Mouse (Mus musculus): Measurements from ENCODE around the gene AY074887. TPM values are rescaled to one million over a fixed set of nuclear protein-coding genes. Genes with fewer than 3 reads are reported as not detected.
"Not testable (repeated sequence)": the region's sequence is repeated elsewhere in the genome, so short reads cannot be mapped to it uniquely, and the experiment has no call there.

The AY074887 gene
- polyA plus RNA-seq, 1 experiment, result not detected

- WGBS, result 78% methylated on average over 4 of the region's 4 CpGs
- no peak for DNase-seq
- Histone ChIP-seq H3K4me3 (replicated peaks; ENCODE audit: extremely low read depth, low read depth, low read length) (no peak overlapping the region), H3K4me1 (ENCODE audit: control insufficient read depth, insufficient read depth, low read length) (no peaks in the 10 kb centered on the region)
- TF ChIP-seq CTCF (IDR thresholded peaks at IDR 0.05; ENCODE audit: insufficient read depth, low read length), result no peak
- no peak for TF ChIP-seq POLR2A (IDR thresholded peaks at IDR 0.05; ENCODE audit: borderline replicate concordance, extremely low read depth, low read depth, low read length)
Measured at GRCm38 (mm10) chr9:54961059-54961458, 10.3 kb upstream of the AY074887 start.

GRCm38 (mm10) chr9:54950162-54950561 is 636 bp downstream of the AY074887 start:
- WGBS, result 30% methylated on average over 8 of the region's 8 CpGs
- peak; percentile 7 for DNase-seq

GRCm38 (mm10) chr9:54949465-54949864 is 1.3 kb downstream of the AY074887 start:
- no peak overlapping the region for H3K4me3 ChIP-seq (replicated peaks; ENCODE audit: extremely low read depth, low read depth, low read length)
- H3K4me1 ChIP-seq (ENCODE audit: control insufficient read depth, insufficient read depth, low read length), result peaks cover 7% of the 10 kb centered on the region
- TF ChIP-seq POLR2A (IDR thresholded peaks at IDR 0.05; ENCODE audit: borderline replicate concordance, extremely low read depth, low read depth, low read length) (no peak), CTCF (IDR thresholded peaks at IDR 0.05; ENCODE audit: insufficient read depth, low read length) (no peak)
- DNase-seq, result no peak

More at GRCm38 (mm10) chr9:54950162-54950561, 636 bp downstream of the AY074887 start:
- H3K4me3 ChIP-seq (replicated peaks; ENCODE audit: extremely low read depth, low read depth, low read length), result peak overlapping the region; percentile 98
- not testable (repeated sequence) for H3K4me1 ChIP-seq (ENCODE audit: control insufficient read depth, insufficient read depth, low read length)

GRCm38 (mm10) chr9:54946256-54946655 is 4.5 kb downstream of the AY074887 start:
- WGBS, result 71% methylated on average over 16 of the region's 16 CpGs

GRCm38 (mm10) chr9:54944467-54944866 is 6.3 kb downstream of the AY074887 start:
- WGBS, result 58% methylated on average over 2 of the region's 2 CpGs
- H3K4me3 ChIP-seq (replicated peaks; ENCODE audit: extremely low read depth, low read depth, low read length), result no peak overlapping the region
- no peaks in the 10 kb centered on the region for H3K4me1 ChIP-seq (ENCODE audit: control insufficient read depth, insufficient read depth, low read length)
- TF ChIP-seq POLR2A (IDR thresholded peaks at IDR 0.05; ENCODE audit: borderline replicate concordance, extremely low read depth, low read depth, low read length), result no peak
- no peak for TF ChIP-seq CTCF (IDR thresholded peaks at IDR 0.05; ENCODE audit: insufficient read depth, low read length)
- DNase-seq, result no peak

More at GRCm38 (mm10) chr9:54946256-54946655, 4.5 kb downstream of the AY074887 start:
- DNase-seq, result no peak
- TF ChIP-seq CTCF (IDR thresholded peaks at IDR 0.05; ENCODE audit: insufficient read depth, low read length) (no peak), POLR2A (IDR thresholded peaks at IDR 0.05; ENCODE audit: borderline replicate concordance, extremely low read depth, low read depth, low read length) (no peak)
- Histone ChIP-seq H3K4me3 (replicated peaks; ENCODE audit: extremely low read depth, low read depth, low read length) (no peak overlapping the region), H3K4me1 (ENCODE audit: control insufficient read depth, insufficient read depth, low read length) (peaks cover 2% of the 10 kb centered on the region)

GRCm38 (mm10) chr9:54942071-54942470 is 8.7 kb downstream of the AY074887 start:
- Histone ChIP-seq H3K4me3 (replicated peaks; ENCODE audit: extremely low read depth, low read depth, low read length) (no peak overlapping the region), H3K4me1 (ENCODE audit: control insufficient read depth, insufficient read depth, low read length) (no peaks in the 10 kb centered on the region)
- WGBS, result 87% methylated on average over 4 of the region's 4 CpGs
- no peak for DNase-seq
- TF ChIP-seq CTCF (IDR thresholded peaks at IDR 0.05; ENCODE audit: insufficient read depth, low read length) (no peak), POLR2A (IDR thresholded peaks at IDR 0.05; ENCODE audit: borderline replicate concordance, extremely low read depth, low read depth, low read length) (no peak)

GRCm38 (mm10) chr9:54932379-54932778 is 18.4 kb downstream of the AY074887 start:
- TF ChIP-seq POLR2A (IDR thresholded peaks at IDR 0.05; ENCODE audit: borderline replicate concordance, extremely low read depth, low read depth, low read length) (no peak), CTCF (IDR thresholded peaks at IDR 0.05; ENCODE audit: insufficient read depth, low read length) (no peak)
- no peaks in the 10 kb centered on the region for H3K4me1 ChIP-seq (ENCODE audit: control insufficient read depth, insufficient read depth, low read length)
- no peak overlapping the region for H3K4me3 ChIP-seq (replicated peaks; ENCODE audit: extremely low read depth, low read depth, low read length)
- 75% methylated on average over 2 of the region's 2 CpGs for WGBS
- no peak for DNase-seq

- WGBS, result 14% methylated on average over 1 of the region's 1 CpGs
- TF ChIP-seq POLR2A (IDR thresholded peaks at IDR 0.05; ENCODE audit: borderline replicate concordance, extremely low read depth, low read depth, low read length), result no peak
- 0 out of 2 replicates have a peak, but pooled peaks have one; percentile 8 for TF ChIP-seq CTCF (IDR thresholded peaks at IDR 0.05; ENCODE audit: insufficient read depth, low read length)
Measured at GRCm38 (mm10) chr9:54931765-54932164, 19.0 kb downstream of the AY074887 start.

GRCm38 (mm10) chr9:54930741-54931140 is 20.1 kb downstream of the AY074887 start:
- no peak for TF ChIP-seq POLR2A (IDR thresholded peaks at IDR 0.05; ENCODE audit: borderline replicate concordance, extremely low read depth, low read depth, low read length)
- no peak for TF ChIP-seq CTCF (IDR thresholded peaks at IDR 0.05; ENCODE audit: insufficient read depth, low read length)
- 73% methylated on average over 1 of the region's 1 CpGs for WGBS
- no peaks in the 10 kb centered on the region for H3K4me1 ChIP-seq (ENCODE audit: control insufficient read depth, insufficient read depth, low read length)
- DNase-seq, result no peak
- H3K4me3 ChIP-seq (replicated peaks; ENCODE audit: extremely low read depth, low read depth, low read length), result no peak overlapping the region

More at GRCm38 (mm10) chr9:54931765-54932164, 19.0 kb downstream of the AY074887 start:
- no peak overlapping the region for H3K4me3 ChIP-seq (replicated peaks; ENCODE audit: extremely low read depth, low read depth, low read length)
- H3K4me1 ChIP-seq (ENCODE audit: control insufficient read depth, insufficient read depth, low read length), result no peaks in the 10 kb centered on the region
- no peak for DNase-seq

- Histone ChIP-seq H3K4me3 (replicated peaks; ENCODE audit: extremely low read depth, low read depth, low read length) (no peak overlapping the region), H3K4me1 (ENCODE audit: control insufficient read depth, insufficient read depth, low read length) (peaks cover 4% of the 10 kb centered on the region; the same call in 1 of the 2 replicates)
- no peak for TF ChIP-seq POLR2A (IDR thresholded peaks at IDR 0.05; ENCODE audit: borderline replicate concordance, extremely low read depth, low read depth, low read length)
- DNase-seq, result no peak
- 59% methylated on average over 4 of the region's 4 CpGs for WGBS
Measured at GRCm38 (mm10) chr9:54919946-54920345, 30.9 kb downstream of the AY074887 start.
